Mouse (Mus musculus) cerebellum, postnatal 4 days (tissue): Measurements from ENCODE around the gene Hcn1.

Experiments
- DNase-seq, 2 experiments: peaks; one replicate each; pipeline ENCODE4 v3.0.0; 2022; ENCODE audit warnings: low spot score in 2 of 2, mixed read lengths in 1 of 2

Gene Hcn1

DNA sequence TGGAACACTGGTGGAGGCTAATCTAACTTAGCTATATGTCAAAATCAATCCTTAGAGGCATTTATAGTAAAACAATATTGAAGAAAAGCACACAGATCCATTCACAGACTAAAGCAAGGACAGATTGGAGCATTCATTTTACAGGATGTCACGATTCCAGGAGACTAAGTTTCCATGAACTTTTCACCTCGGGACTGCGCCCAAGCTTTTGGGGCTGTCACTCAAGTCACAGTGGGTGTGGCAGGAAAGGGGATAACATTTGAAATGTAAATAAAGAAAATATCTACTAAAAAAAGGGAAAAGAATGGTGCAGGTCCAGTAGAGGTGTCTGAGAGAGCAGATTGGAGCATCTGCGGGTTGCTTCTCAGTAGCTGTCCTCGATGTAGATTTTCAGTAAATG, 421.3 kb downstream of the Hcn1 start:
- DNase-seq = no peak

DNA sequence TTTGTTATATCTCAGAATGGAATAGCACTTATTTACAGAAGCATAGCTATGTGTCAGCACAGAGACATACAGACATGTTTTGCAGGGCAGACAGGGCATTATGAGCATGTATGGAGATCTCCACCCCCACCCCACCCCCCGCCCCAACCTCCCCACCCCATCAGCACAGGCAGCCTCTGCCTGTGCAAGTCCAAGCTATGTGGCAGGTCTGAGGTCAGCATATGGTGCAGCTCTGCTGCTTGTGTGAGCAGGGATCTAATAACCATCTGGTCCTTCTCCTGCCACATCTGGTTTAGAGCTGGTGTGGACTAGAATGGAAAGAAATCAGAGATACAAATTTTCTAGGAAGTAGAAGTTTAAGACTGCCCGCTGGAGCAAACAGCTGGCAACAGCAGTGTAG, 424.4 kb downstream of the Hcn1 start:
- no peak for DNase-seq

DNA sequence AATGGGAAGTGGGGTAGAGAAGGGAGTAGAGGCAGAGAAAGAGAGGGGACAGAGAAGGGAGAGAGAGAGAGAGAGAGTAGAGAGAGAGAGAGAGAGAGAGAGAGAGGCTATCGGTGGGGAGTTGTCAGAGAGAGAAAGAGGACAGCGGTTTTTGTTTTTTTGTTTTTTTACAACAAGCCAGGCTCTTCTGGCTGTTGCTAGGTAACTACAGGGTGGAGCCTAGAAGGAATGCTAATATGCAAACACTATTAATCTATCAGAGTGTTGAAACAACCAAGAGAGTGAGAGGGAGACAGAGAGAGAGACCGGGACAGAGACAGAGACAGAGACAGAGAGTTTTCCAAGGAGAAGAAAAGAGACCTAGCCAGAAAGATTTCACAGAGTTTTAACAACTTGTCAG, 425.7 kb downstream of the Hcn1 start:
- DNase-seq = no peak

DNA sequence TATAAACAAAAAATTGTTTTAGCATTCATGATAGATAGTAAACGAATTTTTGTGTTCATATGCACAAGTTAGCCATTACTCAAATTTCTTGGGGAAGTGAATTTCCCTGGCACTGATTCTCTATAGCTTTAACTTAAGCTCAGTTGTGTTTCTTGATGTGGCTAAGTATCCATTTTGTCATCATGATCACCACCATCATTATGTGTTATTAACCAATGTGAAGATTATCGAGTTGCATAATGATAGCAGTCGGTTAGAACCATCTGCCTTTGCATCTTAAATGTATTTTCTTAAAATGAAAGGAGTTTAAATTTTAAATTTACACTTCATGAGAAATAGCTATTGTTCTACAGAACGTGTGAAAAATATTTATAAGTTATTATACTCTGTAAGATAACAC, 426.5 kb downstream of the Hcn1 start:
- DNase-seq = no peak

DNA sequence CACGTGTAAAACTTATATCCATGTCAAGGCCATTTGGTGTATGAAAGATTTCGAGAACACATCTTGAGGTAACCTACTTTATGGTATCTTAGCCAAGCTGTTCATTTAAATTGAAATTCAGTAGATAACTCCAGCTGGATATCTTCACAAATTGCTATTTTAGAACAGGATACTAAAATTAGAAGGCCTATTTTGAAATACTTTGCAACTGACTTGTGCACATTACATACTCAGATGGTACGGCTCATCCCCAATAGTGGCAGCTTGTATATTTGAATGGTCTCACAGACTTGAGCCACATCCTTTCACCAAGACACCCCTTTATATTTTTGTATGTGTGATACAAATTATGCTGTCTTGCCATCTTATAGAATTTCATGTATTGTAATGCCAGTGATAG, 427.5 kb downstream of the Hcn1 start:
- no peak for DNase-seq

DNA sequence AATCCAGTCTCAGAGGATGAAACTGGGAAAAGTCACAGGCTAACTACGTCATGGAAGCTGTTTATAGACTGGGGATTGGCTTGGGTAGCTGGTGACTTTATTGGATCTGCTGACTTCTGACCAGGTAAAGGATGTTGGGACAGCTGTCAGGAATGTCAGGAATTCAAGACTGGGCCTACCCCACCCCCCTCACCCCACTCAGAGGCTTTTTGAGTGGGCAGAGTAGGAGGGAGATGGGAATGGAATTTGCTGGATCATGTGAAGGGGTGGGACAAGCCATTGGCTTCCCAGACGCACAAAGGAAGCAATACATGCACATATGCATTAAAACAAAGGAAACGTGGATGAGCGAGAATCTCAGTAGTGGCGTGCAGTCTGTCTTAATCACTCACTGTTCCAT, 433.5 kb downstream of the Hcn1 start:
- DNase-seq = no peak
